Mouse (Mus musculus) stomach, postnatal 0 days (tissue): ENCODE measurements around the gene Gnb1l.

Experiments
- CTCF ChIP-seq: IDR thresholded peaks from 2 replicates; pipeline ENCODE4 v1.5.1; 2016; ENCODE audit warnings: antibody characterized with exemption, low read depth, mild to moderate bottlenecking, moderate library complexity
- EP300 ChIP-seq: optimal IDR thresholded peaks from 2 replicates; pipeline ENCODE3; 2016; ENCODE audit warnings: antibody characterized with exemption

DNA sequence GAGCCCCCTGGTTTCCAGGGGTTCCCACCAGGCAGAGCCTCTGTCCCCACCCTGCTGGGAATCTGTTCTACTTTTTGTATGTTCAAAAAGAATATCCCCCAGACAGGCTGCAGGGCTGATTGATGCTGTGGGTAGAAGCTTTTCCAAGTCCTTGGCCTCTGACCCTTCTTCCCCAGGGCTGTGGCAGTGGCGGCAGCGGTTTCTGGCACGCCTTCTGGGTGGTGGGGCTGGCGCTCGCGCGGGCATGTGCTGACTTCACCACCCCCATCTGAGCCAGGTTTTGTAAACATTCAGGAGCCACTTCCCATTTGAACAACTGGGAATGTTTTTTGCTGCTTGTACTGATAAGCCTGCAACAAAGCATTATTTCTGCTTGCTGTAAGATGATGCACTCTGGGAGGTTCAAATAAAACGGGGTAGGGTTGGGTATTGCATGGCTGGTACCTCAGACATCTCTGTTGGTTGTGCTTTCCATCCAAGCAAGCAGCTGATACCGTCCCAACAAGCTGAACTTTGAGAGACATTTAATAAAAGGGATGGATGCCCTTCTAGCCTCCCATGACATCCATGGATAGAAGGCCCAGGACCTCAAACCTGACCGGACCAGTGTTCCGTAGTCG is 39.1 kb upstream of the Gnb1l start:
- no peak for TF ChIP-seq CTCF
- TF ChIP-seq EP300 = no peak
